Mouse (Mus musculus): ENCODE data around the gene Scube1.

GRCm38 (mm10) chr15:83606216-83606615 is 118.6 kb downstream of the Scube1 start:
- no peak for TF ChIP-seq CTCF (IDR thresholded peaks at IDR 0.05; ENCODE audit: low read depth)
- no peak for TF ChIP-seq EP300 (IDR thresholded peaks at IDR 0.05; ENCODE audit: low read depth)
